Mouse (Mus musculus): Measurements from ENCODE around the gene Dynll2. TPM values are rescaled to one million over a fixed set of nuclear protein-coding genes. Genes with fewer than 3 reads are reported as not detected.

The Dynll2 gene
- total RNA-seq, 2 experiments from 2014 or later = 124 to 136 TPM

Other genes with a start within 250 kb of the Dynll2 start
- 10 to 100 TPM; 67.8 to 77.6 TPM for gene Supt4a, start 250.0 kb downstream of the Dynll2 start, total RNA-seq (2021)
- gene Tspoap1, start 227.0 kb downstream of the Dynll2 start, total RNA-seq (2021) = 1 to 10 TPM; 1.8 to 4.2 TPM
- gene Mpo, start 194.0 kb downstream of the Dynll2 start, total RNA-seq (2021) = 1 to 10 TPM; 4.8 to 6.2 TPM
- gene Lpo, start 159.2 kb downstream of the Dynll2 start, total RNA-seq (2021) = not detected
- gene Mks1, start 134.3 kb downstream of the Dynll2 start, total RNA-seq (2021) = 10 to 100 TPM in 1 of 2 experiments, 1 to 10 TPM in 1; 9.1 to 12.8 TPM
- gene Epx, start 112.0 kb downstream of the Dynll2 start, total RNA-seq (2021) = 1 to 10 TPM in 1 of 2 experiments, under 1 TPM in 1; 0.87 to 1.5 TPM
- not detected for gene Olfr462, start 95.3 kb downstream of the Dynll2 start, total RNA-seq (2021)
- gene Olfr463, start 90.1 kb downstream of the Dynll2 start, total RNA-seq (2021) = not detected
- not detected for gene Olfr464, start 66.6 kb downstream of the Dynll2 start, total RNA-seq (2021)
- 100 to 1,000 TPM; 198 to 256 TPM for gene Srsf1, start 59.8 kb upstream of the Dynll2 start, total RNA-seq (2021)
- gene Vezf1, start 80.7 kb upstream of the Dynll2 start, total RNA-seq (2021) = 10 to 100 TPM; 37.8 to 41.3 TPM
- 10 to 100 TPM; 32.4 to 43.1 TPM for gene Cuedc1, start 110.5 kb upstream of the Dynll2 start, total RNA-seq (2021)
- gene Mrps23, start 216.9 kb upstream of the Dynll2 start, total RNA-seq (2021) = 100 to 1,000 TPM; 175 to 192 TPM